Mouse (Mus musculus): ENCODE results near the gene Rai14. TPM values are rescaled to one million over a fixed set of nuclear protein-coding genes. Genes with fewer than 3 reads are reported as not detected.

Gene Rai14
- total and polyA plus RNA-seq, 3 experiments = not detected

DNA sequence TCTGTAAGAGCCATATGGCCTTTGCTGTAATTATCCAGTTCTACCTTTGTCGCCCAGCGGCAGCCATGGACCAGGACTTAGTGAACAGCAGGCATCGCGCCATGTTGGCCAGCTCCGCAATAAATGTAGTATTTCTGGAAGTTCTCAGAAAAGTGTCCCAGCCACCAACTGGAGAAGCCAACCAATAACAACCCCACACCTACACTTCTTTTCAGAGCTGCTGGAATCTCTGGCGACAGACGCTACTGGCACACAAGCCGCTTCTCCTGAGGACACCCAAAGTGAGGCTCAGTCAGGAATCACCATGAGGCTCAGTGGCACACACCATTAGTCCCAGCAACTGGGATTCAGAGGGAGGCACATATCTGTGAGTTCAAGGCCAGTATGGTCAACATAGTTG, 82.4 kb downstream of the Rai14 start:
- no peaks in the 10 kb centered on the region for H3K4me1 ChIP-seq (ENCODE audit: control insufficient read depth in 1 of 2, insufficient read depth in 2 of 2, low read length in 2 of 2)
- no peaks in the 10 kb centered on the region for H3K79me2 ChIP-seq (ENCODE audit: control insufficient read depth, insufficient read depth, low read length, poor library complexity)
- H3K27ac ChIP-seq (ENCODE audit: control insufficient read depth, low read depth, low read length) = no peak overlapping the region
- DNase-seq (ENCODE audit: low read depth, low spot score) = no peak
- no peaks in the 10 kb centered on the region for H3K36me3 ChIP-seq (ENCODE audit: control insufficient read depth in 1 of 2, insufficient read depth in 2 of 2, low read length in 2 of 2)
- no peak overlapping the region for H3K4me3 ChIP-seq (ENCODE audit: control insufficient read depth in 1 of 2, insufficient read depth in 1 of 2, low read depth in 2 of 2, low read length in 2 of 2)
- H3K9me3 ChIP-seq (replicated peaks; ENCODE audit: insufficient read depth, low read length) = no peaks in the 10 kb centered on the region
- no peak overlapping the region for H3K9ac ChIP-seq (ENCODE audit: control insufficient read depth, low read depth, low read length, poor library complexity, severe bottlenecking)
- no peak for TF ChIP-seq SMC3 (IDR thresholded peaks at IDR 0.05; ENCODE audit: low read depth, low read length)
- no peak for TF ChIP-seq MYC (IDR thresholded peaks at IDR 0.05; ENCODE audit: low read depth, low read length)
- no peak for TF ChIP-seq POLR2AphosphoS2 (IDR thresholded peaks at IDR 0.05; ENCODE audit: low read length)
- TF ChIP-seq HCFC1 (IDR thresholded peaks at IDR 0.05; ENCODE audit: low read depth, low read length) = no peak
- TF ChIP-seq RCOR1 (IDR thresholded peaks at IDR 0.05; ENCODE audit: low read depth, low read length) = no peak
- TF ChIP-seq MEF2A (IDR thresholded peaks at IDR 0.05; ENCODE audit: extremely low read depth, insufficient replicate concordance, low read depth, low read length, poor library complexity, severe bottlenecking) = no peak
- no peak for TF ChIP-seq SIN3A (IDR thresholded peaks at IDR 0.05; ENCODE audit: low read length)
- TF ChIP-seq MYB (IDR thresholded peaks at IDR 0.05; ENCODE audit: low read depth, low read length) = no peak
- no peak for TF ChIP-seq ZMIZ1 (IDR thresholded peaks at IDR 0.05; ENCODE audit: low read depth, low read length)
- TF ChIP-seq KAT2A (conservative IDR thresholded peaks at IDR 0.05; ENCODE audit: low read depth, low read length) = no peak
- no peak for TF ChIP-seq JUND (IDR thresholded peaks at IDR 0.05; ENCODE audit: low read depth, low read length)
- no peak for TF ChIP-seq ETS1 (IDR thresholded peaks at IDR 0.05; ENCODE audit: low read depth, low read length)
- TF ChIP-seq BHLHE40 (IDR thresholded peaks at IDR 0.05; ENCODE audit: borderline replicate concordance, low read depth, low read length) = no peak
- no peak for TF ChIP-seq RAD21 (IDR thresholded peaks at IDR 0.05; ENCODE audit: low read depth, low read length)
- H3K27me3 ChIP-seq (ENCODE audit: control insufficient read depth in 1 of 2, insufficient read depth in 2 of 2, low read length in 2 of 2) = no peaks in the 10 kb centered on the region

DNA sequence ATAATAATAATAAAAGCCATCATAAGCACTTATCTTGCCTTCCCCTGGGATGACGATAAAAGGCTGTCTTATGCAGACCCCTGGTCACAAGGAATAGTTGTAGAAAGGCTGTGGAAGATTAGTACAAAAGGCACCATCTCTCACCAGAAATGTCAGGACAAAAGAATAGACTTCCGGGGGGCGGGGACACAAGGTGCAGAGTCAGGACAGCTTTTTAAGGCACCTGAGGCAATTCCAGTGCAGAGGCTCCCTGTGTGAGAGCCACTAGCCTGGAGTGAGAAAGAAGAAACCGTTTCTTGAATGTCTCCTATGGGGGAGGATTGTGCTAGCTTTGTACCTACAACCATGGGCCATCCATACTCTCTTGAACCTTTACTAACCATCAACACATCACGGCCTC, 82.9 kb downstream of the Rai14 start:
- no peaks in the 10 kb centered on the region for H3K79me2 ChIP-seq (ENCODE audit: control insufficient read depth, insufficient read depth, low read length, poor library complexity)
- no peak for DNase-seq (ENCODE audit: low read depth, low spot score)
- no peak overlapping the region for H3K9ac ChIP-seq (ENCODE audit: control insufficient read depth, low read depth, low read length, poor library complexity, severe bottlenecking)
- H3K27me3 ChIP-seq (ENCODE audit: control insufficient read depth in 1 of 2, insufficient read depth in 2 of 2, low read length in 2 of 2) = no peaks in the 10 kb centered on the region
- no peaks in the 10 kb centered on the region for H3K36me3 ChIP-seq (ENCODE audit: control insufficient read depth in 1 of 2, insufficient read depth in 2 of 2, low read length in 2 of 2)
- no peak overlapping the region for H3K4me3 ChIP-seq (ENCODE audit: control insufficient read depth in 1 of 2, insufficient read depth in 1 of 2, low read depth in 2 of 2, low read length in 2 of 2)
- H3K9me3 ChIP-seq (replicated peaks; ENCODE audit: insufficient read depth, low read length) = no peaks in the 10 kb centered on the region
- TF ChIP-seq ZC3H11A (IDR thresholded peaks at IDR 0.05; ENCODE audit: low read depth, low read length) = no peak
- no peak for TF ChIP-seq EP300 (IDR thresholded peaks at IDR 0.05; ENCODE audit: low read depth in 1 of 2, low read length in 2 of 2)
- no peak for TF ChIP-seq ZKSCAN1 (IDR thresholded peaks at IDR 0.05; ENCODE audit: low read depth, low read length)
- no peak for TF ChIP-seq MEF2A (IDR thresholded peaks at IDR 0.05; ENCODE audit: extremely low read depth, insufficient replicate concordance, low read depth, low read length, poor library complexity, severe bottlenecking)
- no peak for TF ChIP-seq BHLHE40 (IDR thresholded peaks at IDR 0.05; ENCODE audit: borderline replicate concordance, low read depth, low read length)
- no peak for TF ChIP-seq UBTF (IDR thresholded peaks at IDR 0.05; ENCODE audit: borderline replicate concordance, insufficient read depth, low read depth, low read length)
- TF ChIP-seq JUND (IDR thresholded peaks at IDR 0.05; ENCODE audit: low read depth, low read length) = no peak
- no peak for TF ChIP-seq POLR2A (IDR thresholded peaks at IDR 0.05; ENCODE audit: control insufficient read depth in 1 of 2, insufficient read depth in 1 of 2, low read depth in 1 of 2, low read length in 2 of 2, poor library complexity in 1 of 2)
- no peak for TF ChIP-seq E2F4 (IDR thresholded peaks at IDR 0.05; ENCODE audit: borderline replicate concordance, low read depth, low read length)
- no peak for TF ChIP-seq USF2 (IDR thresholded peaks at IDR 0.05; ENCODE audit: borderline replicate concordance in 1 of 2, insufficient read depth in 1 of 2, low read depth in 1 of 2, low read length in 2 of 2)
- no peak for TF ChIP-seq ELF1 (IDR thresholded peaks at IDR 0.05; ENCODE audit: low read depth, low read length)
- no peak for TF ChIP-seq RCOR1 (IDR thresholded peaks at IDR 0.05; ENCODE audit: low read depth, low read length)
- TF ChIP-seq SMC3 (IDR thresholded peaks at IDR 0.05; ENCODE audit: low read depth, low read length) = no peak
- no peak for TF ChIP-seq ZMIZ1 (IDR thresholded peaks at IDR 0.05; ENCODE audit: low read depth, low read length)
- TF ChIP-seq MAFK (IDR thresholded peaks at IDR 0.05; ENCODE audit: borderline replicate concordance, low read depth, low read length) = no peak
- TF ChIP-seq TBP (IDR thresholded peaks at IDR 0.05; ENCODE audit: low read depth, low read length) = no peak
- TF ChIP-seq TAL1 (IDR thresholded peaks at IDR 0.05; ENCODE audit: low read length) = no peak
- no peaks in the 10 kb centered on the region for H3K4me1 ChIP-seq (ENCODE audit: control insufficient read depth in 1 of 2, insufficient read depth in 2 of 2, low read length in 2 of 2)
- no peak overlapping the region for H3K27ac ChIP-seq (ENCODE audit: control insufficient read depth, low read depth, low read length)

Measured in MEL (cell line).